Mouse (Mus musculus): ENCODE measurements at regions not wholly inside any gene's neighbourhood (a gene's known extent, or its start where the extent isn't known, plus 50 kb on each side); places are given as distances from the start of the nearest gene placed in this dataset.
A peak's percentile ranks its signal among the peaks of the same experiment; 100 is the strongest.

- no peak for DNase-seq
These were observed 662.4 kb upstream of the Jmjd1c start for GRCm38 (mm10) chr10:66433490-66433889.

DNA sequence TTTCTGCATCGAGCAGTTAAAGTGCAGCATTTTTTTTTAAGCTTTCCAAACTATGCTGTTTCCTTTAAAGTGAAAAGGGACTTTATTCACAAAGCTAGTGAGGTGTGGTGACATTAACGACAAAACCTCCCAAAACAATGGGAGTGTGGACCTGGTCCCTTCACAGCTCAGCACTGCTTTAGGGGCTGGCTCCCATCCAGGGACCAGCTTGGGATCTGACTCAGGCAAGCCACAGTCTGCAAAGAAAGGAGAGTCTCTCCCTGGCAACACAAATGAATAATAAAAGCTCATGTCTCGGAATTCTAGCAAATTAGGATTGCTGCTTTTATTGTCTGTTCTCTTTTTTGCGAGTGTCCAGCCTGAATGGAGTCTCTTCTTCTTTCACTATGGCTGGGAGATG is 625.2 kb upstream of the Jmjd1c start:
- DNase-seq: peak; percentile 30

GRCm38 (mm10) chr10:66472038-66472437 is 623.9 kb upstream of the Jmjd1c start:
- DNase-seq: no peak

DNA sequence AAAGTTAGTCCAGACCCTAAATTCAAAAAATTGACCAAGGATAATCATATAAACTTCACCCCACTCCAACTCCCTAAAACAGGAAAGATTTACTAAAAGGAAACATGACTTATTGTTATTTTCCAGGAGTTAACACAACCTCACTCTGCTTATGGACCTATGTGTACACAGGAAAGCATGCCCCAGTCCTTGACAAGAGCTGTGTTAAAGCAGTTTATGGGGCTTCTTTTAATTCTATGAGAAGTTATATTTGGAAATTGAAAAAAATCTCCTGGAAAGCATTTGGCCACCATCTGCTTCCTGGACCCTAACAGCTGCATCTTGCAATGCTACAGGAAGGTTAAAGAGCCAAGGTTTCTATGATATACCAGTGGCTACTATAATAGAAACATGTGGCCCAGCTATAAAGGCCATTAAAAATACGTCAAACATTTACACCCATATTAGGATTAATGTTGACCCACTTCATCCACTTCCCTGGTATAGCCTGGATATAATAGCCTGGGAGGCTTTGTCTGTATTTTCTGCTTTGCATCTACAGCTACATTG is 620.7 kb upstream of the Jmjd1c start:
- DNase-seq: no peak

DNA sequence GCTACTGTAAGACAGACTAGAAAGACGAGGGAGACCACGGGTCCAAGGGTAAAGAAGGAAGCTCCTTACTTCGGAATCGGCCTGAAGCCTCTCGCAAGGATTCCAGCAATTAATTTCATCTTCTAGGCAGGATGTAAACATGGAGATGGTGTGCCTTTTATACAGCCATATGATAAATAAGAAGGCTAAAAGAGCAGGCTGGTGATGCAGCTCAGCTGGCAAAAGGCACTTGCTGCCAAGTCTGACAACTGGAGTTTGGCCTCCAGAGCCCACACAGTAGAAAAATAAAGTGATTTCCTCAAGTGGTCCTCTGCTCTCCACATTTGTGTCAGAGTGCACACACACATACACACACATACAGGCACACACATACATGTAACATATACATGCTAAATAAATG is 605.1 kb upstream of the Jmjd1c start:
- DNase-seq: no peak

DNA sequence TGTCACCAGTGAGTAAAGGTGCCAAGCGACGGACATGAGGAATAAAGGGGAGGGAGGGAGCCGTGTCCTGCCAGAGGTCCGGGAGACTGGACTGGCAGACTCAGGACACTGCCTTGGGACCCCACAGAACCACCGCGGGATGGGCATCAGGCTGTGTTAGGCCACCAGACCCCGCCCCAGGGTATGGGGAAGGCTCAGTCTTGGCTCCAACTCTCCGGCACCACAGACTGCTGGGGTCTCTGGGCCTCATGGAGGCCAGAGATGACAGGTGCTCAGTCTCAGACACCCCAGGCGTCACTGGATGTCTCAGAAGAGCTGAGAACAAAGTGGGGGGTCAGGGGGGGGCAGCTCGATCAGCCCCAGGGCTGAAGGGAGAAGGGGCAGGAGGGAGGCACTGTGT is 604.1 kb upstream of the Jmjd1c start:
- DNase-seq: no peak

GRCm38 (mm10) chr10:66539846-66540245 is 556.1 kb upstream of the Jmjd1c start:
- no peak for DNase-seq

DNA sequence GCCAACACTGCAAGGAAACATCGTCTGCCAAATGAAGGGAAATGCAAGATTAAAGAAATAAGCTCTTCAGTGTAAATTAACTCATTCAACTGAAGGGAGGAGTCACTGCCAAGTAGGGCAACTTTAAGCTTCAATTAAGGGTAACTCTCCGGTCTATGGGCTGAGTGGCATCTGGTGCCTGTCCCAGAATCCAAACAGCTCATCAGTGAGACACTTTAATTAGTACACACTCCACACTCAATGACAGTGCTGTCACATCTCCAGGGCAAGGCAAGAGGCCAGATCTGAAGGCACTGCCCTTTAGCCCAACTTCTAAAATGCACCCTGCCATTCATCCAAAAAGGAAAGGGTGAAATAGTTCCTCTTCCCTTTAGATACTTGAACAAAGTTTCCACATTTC is 549.3 kb upstream of the Jmjd1c start:
- no peak for DNase-seq

GRCm38 (mm10) chr10:66547660-66548059 is 548.3 kb upstream of the Jmjd1c start:
- DNase-seq: no peak

DNA sequence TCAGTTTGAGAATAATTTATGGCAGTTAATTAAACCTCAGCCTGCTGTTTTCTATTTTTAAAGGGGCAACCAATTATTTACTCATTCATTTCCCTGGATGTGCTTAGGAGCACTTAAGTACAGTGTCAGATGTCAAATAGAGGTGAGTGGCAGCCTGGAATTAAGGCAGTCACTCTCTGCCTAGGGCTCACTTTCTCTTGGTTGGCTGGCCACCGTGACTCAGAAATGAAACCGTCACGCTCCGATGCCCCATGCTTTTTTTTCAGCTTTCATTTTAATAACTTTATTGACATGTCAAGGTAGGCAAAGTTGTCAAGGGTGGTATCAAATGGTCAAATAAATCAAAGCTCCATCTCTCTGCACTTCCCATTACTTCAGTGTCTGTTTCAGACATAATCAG is 547.9 kb upstream of the Jmjd1c start:
- DNase-seq: no peak

DNA sequence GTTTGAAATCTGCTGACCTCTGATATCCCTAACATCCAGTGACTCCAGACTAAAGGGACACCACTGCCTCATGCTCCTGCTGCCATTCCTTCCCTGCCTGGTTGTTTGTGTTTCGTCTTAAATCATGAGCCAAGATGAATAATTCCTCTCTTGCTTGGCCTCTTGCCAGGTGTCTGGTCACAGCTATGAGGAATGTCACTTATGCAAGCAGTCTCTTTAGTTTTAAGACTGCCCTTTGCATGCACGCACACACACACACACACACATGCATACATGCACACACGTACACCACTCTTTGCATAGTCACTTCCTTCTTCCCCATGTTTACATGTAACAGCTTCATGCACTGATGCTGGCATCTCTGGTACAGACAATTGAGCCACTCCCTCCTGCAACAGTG is 543.0 kb upstream of the Jmjd1c start:
- DNase-seq: no peak

DNA sequence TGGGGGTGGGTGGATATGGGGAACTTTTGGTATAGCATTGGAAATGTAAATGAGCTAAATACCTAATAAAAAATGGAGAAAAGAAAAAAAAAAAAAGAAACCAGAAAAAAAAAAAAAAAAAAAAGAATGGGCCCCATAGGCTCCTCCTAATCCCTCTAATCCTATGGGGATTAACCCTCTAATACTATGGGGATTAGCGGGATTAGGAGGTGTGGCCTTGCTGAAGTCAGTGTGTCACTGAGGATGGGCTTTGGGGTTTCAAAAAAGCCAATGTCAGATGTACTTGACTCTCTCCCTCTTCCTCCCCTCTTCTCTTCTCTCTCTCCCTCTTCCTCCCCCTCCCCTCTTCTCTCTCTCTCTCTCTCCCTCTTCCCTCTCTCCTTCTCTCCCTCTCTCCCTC is 541.7 kb upstream of the Jmjd1c start:
- no peak for DNase-seq

- DNase-seq: no peak
These were observed 537.7 kb upstream of the Jmjd1c start for GRCm38 (mm10) chr10:66558097-66558840.

DNA sequence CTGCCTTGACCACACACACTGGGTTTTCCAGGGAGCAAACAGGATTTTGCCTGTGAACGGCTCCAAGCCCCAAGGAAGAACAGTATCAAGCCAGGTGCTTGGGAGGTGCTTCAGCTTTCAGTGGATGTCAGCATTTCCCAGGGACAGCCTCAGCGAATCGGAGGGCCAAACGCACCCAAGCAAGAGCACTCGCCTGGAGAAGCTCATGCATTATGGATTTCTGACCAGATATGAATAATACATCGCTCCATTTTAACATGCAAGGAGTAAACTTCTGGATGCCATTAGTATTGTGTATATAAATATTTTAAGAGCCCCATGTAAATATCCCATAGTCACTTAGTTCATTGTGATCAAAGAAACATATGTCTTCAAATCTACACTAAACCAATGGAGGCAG is 530.6 kb upstream of the Jmjd1c start:
- no peak for DNase-seq

DNA sequence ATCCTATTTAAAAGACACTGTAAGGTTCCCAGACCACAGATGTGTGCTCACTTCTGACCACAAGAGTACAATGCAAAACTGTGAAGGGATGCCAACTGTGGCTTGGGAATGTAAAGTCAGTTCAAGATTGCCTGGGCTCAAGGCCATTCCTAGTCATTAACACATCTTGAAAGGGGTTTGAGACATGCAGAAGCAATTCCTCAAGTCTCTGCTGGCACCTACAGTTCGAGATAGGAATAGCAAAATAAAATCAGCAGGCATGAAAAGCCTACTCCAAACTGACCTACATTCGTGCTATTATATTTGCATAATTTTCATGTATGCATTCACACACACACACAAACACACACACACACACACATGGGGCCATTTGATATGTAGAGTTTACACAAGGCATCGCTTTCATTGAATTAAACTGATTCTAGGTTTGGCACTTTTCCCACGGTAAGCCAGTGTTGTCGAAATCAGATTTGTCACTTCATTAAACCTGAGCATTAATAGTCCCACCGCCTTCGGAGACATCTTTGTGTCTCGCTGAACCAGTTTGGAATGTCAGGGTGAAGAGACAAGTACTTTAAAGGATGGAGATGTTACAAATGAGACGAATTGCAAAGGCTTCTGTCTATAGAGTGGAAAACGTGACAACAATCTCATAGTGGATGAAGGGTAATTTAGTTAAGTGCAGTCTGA is 520.9 kb upstream of the Jmjd1c start:
- DNase-seq: peak; percentile 12

GRCm38 (mm10) chr10:66593001-66593400 is 502.9 kb upstream of the Jmjd1c start:
- no peak for DNase-seq

DNA sequence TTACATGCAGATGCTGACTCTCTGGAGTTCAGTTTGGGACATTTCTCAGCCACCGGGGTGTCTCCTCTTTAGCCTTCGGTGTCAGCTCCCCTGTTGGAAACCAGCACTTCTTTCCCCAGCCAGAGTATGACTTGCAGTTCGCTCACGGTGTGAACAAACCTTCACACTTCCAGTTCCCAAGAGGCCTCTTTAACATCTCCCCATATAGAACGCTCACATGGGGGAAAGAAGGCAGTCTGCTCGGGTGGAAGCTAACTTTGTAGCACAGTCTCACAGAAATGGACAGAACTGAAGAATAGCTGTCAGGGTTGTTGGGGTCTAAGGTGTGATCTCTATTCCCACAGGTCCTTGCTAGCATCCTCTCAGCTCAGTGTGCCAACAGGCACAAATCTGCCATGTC is 502.4 kb upstream of the Jmjd1c start:
- no peak for DNase-seq

GRCm38 (mm10) chr10:66597952-66598351 is 498.0 kb upstream of the Jmjd1c start:
- DNase-seq: no peak

DNA sequence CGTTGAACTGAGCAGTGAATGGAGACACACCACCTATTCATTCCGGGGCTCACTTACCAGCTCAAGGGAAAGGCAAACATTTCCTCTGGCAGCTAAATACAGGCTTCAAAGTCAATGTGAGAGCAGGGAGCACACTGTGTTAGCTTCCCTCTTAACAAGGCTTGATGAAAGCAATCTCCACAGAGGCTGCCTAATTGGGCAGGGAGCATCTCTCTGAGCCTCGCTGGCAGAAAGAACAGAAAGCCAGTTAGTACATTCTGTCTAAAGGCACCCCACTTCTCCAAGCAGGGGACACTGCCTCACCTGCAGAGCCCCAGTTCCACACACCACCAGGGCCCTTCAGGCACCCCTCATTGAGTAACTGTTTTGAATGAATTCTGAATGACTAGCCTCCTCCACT is 488.8 kb upstream of the Jmjd1c start:
- DNase-seq: no peak

DNA sequence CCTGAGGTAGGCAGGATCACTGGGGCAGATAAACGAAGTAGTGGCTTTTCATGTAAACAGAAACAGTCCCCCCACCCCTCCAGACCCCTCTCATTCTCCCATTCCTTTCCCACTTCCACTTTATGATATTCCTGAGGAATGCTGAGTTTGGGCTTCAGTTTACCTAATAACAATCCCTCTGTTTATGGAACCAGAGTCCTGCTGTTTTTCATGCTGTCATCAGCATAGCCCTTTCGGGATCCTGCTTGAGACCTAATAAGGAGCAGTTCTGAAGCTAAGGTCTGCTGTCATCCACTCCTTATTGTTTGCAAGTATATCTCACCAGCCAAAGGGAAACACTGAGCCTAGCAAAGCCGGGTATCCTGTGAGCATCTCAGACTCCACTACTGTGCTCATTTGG is 479.6 kb upstream of the Jmjd1c start:
- DNase-seq: no peak

DNA sequence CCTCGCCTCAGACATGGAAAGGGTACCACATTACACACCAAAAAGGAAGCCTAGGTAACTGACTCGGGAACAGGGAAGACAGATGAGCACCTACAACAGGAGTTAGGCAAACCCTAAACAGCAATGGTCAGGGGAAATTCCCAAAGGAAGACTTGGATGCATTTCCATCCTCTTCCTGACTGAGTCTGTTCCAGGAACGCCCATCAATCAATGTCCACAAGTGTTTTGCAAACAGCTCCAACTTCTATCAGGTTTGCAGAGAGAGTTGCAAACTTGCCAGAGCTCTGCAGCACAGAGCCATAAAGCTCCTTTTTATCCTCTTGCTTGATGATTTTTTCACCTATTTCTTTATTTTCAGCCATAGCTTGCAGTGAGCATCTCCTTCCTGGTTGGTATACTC is 464.9 kb upstream of the Jmjd1c start:
- DNase-seq: no peak

GRCm38 (mm10) chr10:66640890-66641847 is 454.8 kb upstream of the Jmjd1c start:
- DNase-seq: peak; percentile 46

DNA sequence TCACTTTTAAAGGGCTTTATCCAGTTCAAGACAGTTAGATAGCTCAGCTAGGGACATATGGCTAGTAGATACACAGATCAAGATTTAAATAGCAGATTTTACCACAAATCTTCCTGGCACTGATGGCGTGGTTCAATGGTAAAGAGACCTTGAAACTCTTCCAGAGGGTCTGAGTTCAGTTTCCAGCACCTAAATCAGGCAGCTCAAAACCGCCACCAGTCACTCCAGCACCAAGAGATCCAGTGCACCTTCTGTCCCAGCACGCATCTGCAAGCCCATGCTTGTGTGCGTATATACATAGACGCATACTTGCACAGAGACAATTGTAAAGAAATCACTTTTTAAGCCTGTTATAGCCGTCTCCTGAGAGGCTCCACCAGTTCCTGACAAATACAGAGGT is 454.0 kb upstream of the Jmjd1c start:
- no peak for DNase-seq

Data from right cerebral cortex, postnatal 4 days (tissue).